Comparison of ENCODE assay signal across 17 mouse cellular contexts in genomic region chr6:122116963-122117362, GRCm38 (mm10).
"Had no signal": no experiment of that assay in that cellular context is flagged by ENCODE, and none has a peak within 500 bp of the region (broad histone marks: within the 10 kb centered on the region; RNA-seq: fewer than 3 reads in every experiment).

No protein-coding gene starts in this region.

- ATAC-seq: intestine, postnatal 0 days; liver, postnatal 0 days; lung, postnatal 0 days; midbrain, embryonic 13.5 days; midbrain, embryonic 16.5 days had no signal

- H3K27me3 ChIP-seq: limb, embryonic 12.5 days; limb, embryonic 15.5 days; midbrain, embryonic 13.5 days had no signal

- H3K4me3 ChIP-seq: layer of hippocampus, adult 2 months; limb, embryonic 12.5 days; limb, embryonic 15.5 days; midbrain, embryonic 13.5 days had no signal

- H3K9ac ChIP-seq: limb, embryonic 12.5 days; limb, embryonic 15.5 days; liver, embryonic 14.5 days; liver, postnatal 0 days; lung, embryonic 14.5 days; midbrain, embryonic 13.5 days had no signal

- H3K4me2 ChIP-seq: limb, embryonic 12.5 days; limb, embryonic 15.5 days; liver, embryonic 11.5 days; lung, embryonic 14.5 days; midbrain, embryonic 13.5 days had no signal

- H3K4me1 ChIP-seq: limb, embryonic 12.5 days; limb, embryonic 15.5 days; midbrain, embryonic 13.5 days had no signal

- H3K9me3 ChIP-seq: limb, embryonic 15.5 days had no signal

- DNase-seq: kidney, adult 2 months; kidney, postnatal 25 days; layer of hippocampus, adult 9-11 months; liver, postnatal 0 days; lung, embryonic 14.5 days; thymus, postnatal 36 days had no signal

- H3K36me3 ChIP-seq: limb, embryonic 12.5 days; limb, embryonic 15.5 days; midbrain, embryonic 13.5 days had no signal

- H3K27ac ChIP-seq: kidney, postnatal 0 days; layer of hippocampus, adult 2 months; limb, embryonic 12.5 days; limb, embryonic 15.5 days; liver, embryonic 14.5 days; macrophage; midbrain, embryonic 13.5 days had no signal
